Mouse (Mus musculus) heart, postnatal 36 days (tissue): ENCODE results near the gene Vac14. TPM values are rescaled to one million over a fixed set of nuclear protein-coding genes. Genes with fewer than 3 reads are reported as not detected.

ENCODE experiments used
- DNase-seq, 2 experiments: peaks; one replicate each; pipeline ENCODE4 v3.0.0; 2021 to 2022
- intact Hi-C: fragments of 180-260 bp; cut with DNase I; formaldehyde crosslinking; loops from one replicate; pipeline ENCODE4 v1.15.1; 2025
- total RNA-seq, 2 experiments: library from RNA; stranded (reverse); gene quantifications; 2 replicates each; pipeline ENCODE4 v1.2.3; 2021

Gene Vac14
- total RNA-seq, 2 experiments from 2014 or later, result 14.7 to 16.8 TPM

- intact Hi-C loops, result no loop called here
- DNase-seq, result no peak
Observed at GRCm38 (mm10) chr8:110738591-110739195, 120.3 kb downstream of the Vac14 start.

GRCm38 (mm10) chr8:110740629-110741175, 122.3 kb downstream of the Vac14 start:
- intact Hi-C loops, result no loop called here

GRCm38 (mm10) chr8:110741816-110742451, 123.5 kb downstream of the Vac14 start:
- intact Hi-C loops, result no loop called here
- no peak for DNase-seq

More at GRCm38 (mm10) chr8:110740629-110741175, 122.3 kb downstream of the Vac14 start:
- DNase-seq, result no peak

GRCm38 (mm10) chr8:110742452-110742818, 124.0 kb downstream of the Vac14 start:
- intact Hi-C loops, result no loop called here
- DNase-seq, result no peak

GRCm38 (mm10) chr8:110745162-110745561, 126.8 kb downstream of the Vac14 start:
- DNase-seq, result no peak
- intact Hi-C loops, result loop anchor here (5.0 kb wide), 1 partner anchor 347 kb away; the partner anchor contains the start of genes Clec18a and Pdpr

- intact Hi-C loops, result loop anchor here (5.0 kb wide), 1 partner anchor 346 kb away; the partner anchor contains the start of genes Clec18a and Pdpr
- no peak for DNase-seq
Observed at GRCm38 (mm10) chr8:110746661-110747060, 128.3 kb downstream of the Vac14 start.

- intact Hi-C loops, result loop anchor here (2.0 to 5.0 kb wide), 3 partner anchors 59 to 343 kb away; partner anchors contain the start of genes Clec18a and Pdpr
- peak; percentile 44 to 61 for DNase-seq
Observed at GRCm38 (mm10) chr8:110749500-110750170, 131.2 kb downstream of the Vac14 start.

GRCm38 (mm10) chr8:110750269-110750668, 131.9 kb downstream of the Vac14 start:
- DNase-seq, result no peak
- intact Hi-C loops, result loop anchor here (2.0 kb wide), 2 partner anchors 59 to 93 kb away; no protein-coding TSS in a partner anchor

GRCm38 (mm10) chr8:110751490-110751889, 133.1 kb downstream of the Vac14 start:
- no peak for DNase-seq
- intact Hi-C loops, result loop anchor here (2.0 kb wide), 2 partner anchors 57 to 91 kb away; no protein-coding TSS in a partner anchor

GRCm38 (mm10) chr8:110754713-110755112, 136.3 kb downstream of the Vac14 start:
- no peak for DNase-seq
- intact Hi-C loops, result no loop called here

- intact Hi-C loops, result no loop called here
- no peak for DNase-seq
Observed at GRCm38 (mm10) chr8:110755511-110756170, 137.3 kb downstream of the Vac14 start.

GRCm38 (mm10) chr8:110756196-110756595, 137.8 kb downstream of the Vac14 start:
- intact Hi-C loops, result no loop called here

GRCm38 (mm10) chr8:110760280-110760940, 142.0 kb downstream of the Vac14 start:
- intact Hi-C loops, result loop anchor here (2.0 kb wide), 1 partner anchor 30 kb away; no protein-coding TSS in a partner anchor
- no peak for DNase-seq

More at GRCm38 (mm10) chr8:110756196-110756595, 137.8 kb downstream of the Vac14 start:
- no peak for DNase-seq

GRCm38 (mm10) chr8:110761185-110761584, 142.8 kb downstream of the Vac14 start:
- intact Hi-C loops, result loop anchor here (2.0 kb wide), 1 partner anchor 30 kb away; no protein-coding TSS in a partner anchor
- DNase-seq, result peak; percentile 61 to 62

GRCm38 (mm10) chr8:110761988-110762387, 143.6 kb downstream of the Vac14 start:
- no peak for DNase-seq
- intact Hi-C loops, result loop anchor here (2.0 kb wide), 1 partner anchor 29 kb away; no protein-coding TSS in a partner anchor

GRCm38 (mm10) chr8:110764671-110765070, 146.3 kb downstream of the Vac14 start:
- intact Hi-C loops, result no loop called here

GRCm38 (mm10) chr8:110767261-110767660, 148.9 kb downstream of the Vac14 start:
- intact Hi-C loops, result no loop called here

More at GRCm38 (mm10) chr8:110764671-110765070, 146.3 kb downstream of the Vac14 start:
- DNase-seq, result no peak

More at GRCm38 (mm10) chr8:110767261-110767660, 148.9 kb downstream of the Vac14 start:
- DNase-seq, result no peak
